Mouse (Mus musculus): ENCODE results near the gene Bhmt. TPM values are rescaled to one million over a fixed set of nuclear protein-coding genes. Genes with fewer than 3 reads are reported as not detected.
"Not testable (repeated sequence)": the region's sequence is repeated elsewhere in the genome, so short reads cannot be mapped to it uniquely, and the experiment has no call there.

The Bhmt gene
- polyA plus RNA-seq, 1 experiment from 2014 or later = 0.14 TPM

DNA sequence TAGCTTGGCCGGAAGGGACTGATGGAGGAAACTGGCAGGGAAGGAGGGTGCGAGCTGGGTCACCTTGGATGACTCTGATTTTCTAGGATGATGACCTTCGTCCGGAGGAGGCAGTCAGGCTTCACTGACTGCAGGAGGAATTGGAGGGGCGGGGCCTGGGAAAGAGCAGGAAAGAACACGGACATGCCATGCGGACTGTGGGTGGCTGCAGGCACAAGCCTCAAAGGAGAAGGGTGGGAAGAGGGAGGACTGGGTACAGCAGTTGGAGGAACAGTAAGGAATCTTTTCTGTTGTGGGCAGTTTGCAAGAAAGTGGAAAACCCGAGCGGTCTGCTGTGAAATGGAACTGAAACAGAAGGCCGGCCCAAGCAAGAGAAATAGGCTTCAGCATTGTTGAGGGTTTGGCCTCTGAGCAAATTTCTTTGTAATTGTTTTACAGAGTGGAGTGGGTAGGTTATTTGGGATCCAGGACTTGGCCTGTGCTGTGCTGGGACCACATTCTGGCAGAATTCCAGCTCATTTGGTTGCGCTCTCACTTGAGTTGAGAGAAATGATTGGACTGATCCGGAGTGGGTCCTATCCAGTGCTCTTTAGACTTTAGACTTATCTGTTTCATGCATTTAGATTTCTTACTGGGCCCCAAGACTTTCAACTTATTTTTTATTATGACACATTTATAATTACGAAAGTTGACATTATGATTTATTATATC, 30.7 kb downstream of the Bhmt start:
- 75% methylated on average over 13 of the region's 13 CpGs for WGBS
- H3K9me3 ChIP-seq (replicated peaks) = no peaks in the 10 kb centered on the region
- ATAC-seq (ENCODE audit: low FRiP score) = no peak

GRCm38 (mm10) chr13:93604698-93605097, 33.1 kb downstream of the Bhmt start:
- no peak for ATAC-seq (ENCODE audit: low FRiP score)
- H3K9me3 ChIP-seq (replicated peaks) = no peaks in the 10 kb centered on the region
- no peaks in the 10 kb centered on the region for H3K27me3 ChIP-seq (replicated peaks)
- H3K9ac ChIP-seq (replicated peaks) = no peak overlapping the region
- no peak overlapping the region for H3K4me3 ChIP-seq (replicated peaks)
- WGBS = 81% methylated on average over 4 of the region's 4 CpGs
- H3K4me1 ChIP-seq = no peaks in the 10 kb centered on the region
- H3K36me3 ChIP-seq = no peaks in the 10 kb centered on the region
- H3K27ac ChIP-seq (replicated peaks) = no peak overlapping the region
- H3K4me2 ChIP-seq = no peak overlapping the region

More for the DNA sequence above, 30.7 kb downstream of the Bhmt start:
- Histone ChIP-seq H3K9ac (replicated peaks) (no peak overlapping the region), H3K27ac (replicated peaks) (no peak overlapping the region), H3K4me3 (replicated peaks) (no peak overlapping the region), H3K4me2 (no peak overlapping the region), H3K27me3 (replicated peaks) (no peaks in the 10 kb centered on the region), H3K4me1 (no peaks in the 10 kb centered on the region), H3K36me3 (no peaks in the 10 kb centered on the region)

GRCm38 (mm10) chr13:93601527-93601926, 36.2 kb downstream of the Bhmt start:
- Histone ChIP-seq H3K9me3 (replicated peaks) (no peaks in the 10 kb centered on the region), H3K27ac (replicated peaks) (no peak overlapping the region), H3K27me3 (replicated peaks) (no peaks in the 10 kb centered on the region), H3K4me1 (no peaks in the 10 kb centered on the region), H3K36me3 (no peaks in the 10 kb centered on the region), H3K4me3 (replicated peaks) (no peak overlapping the region), H3K9ac (replicated peaks) (no peak overlapping the region), H3K4me2 (no peak overlapping the region)
- ATAC-seq (ENCODE audit: low FRiP score) = no peak
- WGBS = 91% methylated on average over 11 of the region's 11 CpGs

DNA sequence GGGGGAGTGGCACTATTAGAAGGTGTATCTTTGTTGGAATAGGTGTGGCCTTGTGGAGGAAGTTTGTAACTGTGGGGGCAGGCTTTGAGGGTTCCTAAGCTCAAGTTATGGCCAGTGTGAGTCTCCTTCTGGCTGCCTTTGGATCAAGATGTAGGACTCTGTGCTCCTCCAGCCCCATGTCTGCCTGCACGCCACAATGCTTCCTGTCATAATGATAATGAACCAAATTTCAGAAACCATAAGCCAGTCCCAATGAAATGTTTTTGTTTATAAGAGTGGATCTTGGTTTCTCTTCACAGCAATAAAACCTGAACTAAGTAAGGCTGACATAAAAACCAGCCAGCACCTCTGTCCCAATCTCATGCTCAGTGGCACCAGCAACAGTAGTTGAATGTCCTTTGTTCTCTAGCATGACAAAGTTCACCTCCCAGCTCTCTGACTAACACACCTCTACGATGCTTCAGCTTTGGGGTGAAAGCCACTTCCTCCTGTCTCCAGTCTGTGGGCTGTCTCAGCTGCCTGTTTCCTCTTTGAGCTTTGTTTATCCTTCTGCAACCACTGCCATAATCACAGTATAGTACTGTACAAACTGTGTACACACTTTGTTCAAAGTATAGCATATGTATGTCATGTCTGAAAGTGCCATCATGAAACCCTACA, 44.6 kb downstream of the Bhmt start:
- no peak overlapping the region for H3K4me2 ChIP-seq
- H3K4me3 ChIP-seq (replicated peaks) = no peak overlapping the region
- H3K4me1 ChIP-seq = no peaks in the 10 kb centered on the region
- no peak for ATAC-seq (ENCODE audit: low FRiP score)
- H3K9ac ChIP-seq (replicated peaks) = no peak overlapping the region
- H3K9me3 ChIP-seq (replicated peaks) = no peaks in the 10 kb centered on the region
- no peaks in the 10 kb centered on the region for H3K27me3 ChIP-seq (replicated peaks)
- no peak overlapping the region for H3K27ac ChIP-seq (replicated peaks)
- no peaks in the 10 kb centered on the region for H3K36me3 ChIP-seq
- 91% methylated on average over 2 of the region's 2 CpGs for WGBS

GRCm38 (mm10) chr13:93582526-93582925, 55.2 kb downstream of the Bhmt start:
- 93% methylated on average over 9 of the region's 9 CpGs for WGBS

GRCm38 (mm10) chr13:93580431-93580830, 57.3 kb downstream of the Bhmt start:
- Histone ChIP-seq H3K27me3 (replicated peaks) (no peaks in the 10 kb centered on the region), H3K9me3 (replicated peaks) (no peaks in the 10 kb centered on the region), H3K4me1 (no peaks in the 10 kb centered on the region), H3K4me2 (no peak overlapping the region), H3K36me3 (no peaks in the 10 kb centered on the region), H3K4me3 (replicated peaks) (no peak overlapping the region), H3K27ac (replicated peaks) (no peak overlapping the region), H3K9ac (replicated peaks) (no peak overlapping the region)
- no peak for ATAC-seq (ENCODE audit: low FRiP score)
- WGBS = 87% methylated on average over 5 of the region's 5 CpGs

More at GRCm38 (mm10) chr13:93582526-93582925, 55.2 kb downstream of the Bhmt start:
- not testable (repeated sequence) for H3K4me1 ChIP-seq; H3K27ac ChIP-seq (replicated peaks); H3K4me2 ChIP-seq; ATAC-seq (ENCODE audit: low FRiP score); H3K9ac ChIP-seq (replicated peaks); H3K4me3 ChIP-seq (replicated peaks); H3K36me3 ChIP-seq; H3K27me3 ChIP-seq (replicated peaks); H3K9me3 ChIP-seq (replicated peaks)

DNA sequence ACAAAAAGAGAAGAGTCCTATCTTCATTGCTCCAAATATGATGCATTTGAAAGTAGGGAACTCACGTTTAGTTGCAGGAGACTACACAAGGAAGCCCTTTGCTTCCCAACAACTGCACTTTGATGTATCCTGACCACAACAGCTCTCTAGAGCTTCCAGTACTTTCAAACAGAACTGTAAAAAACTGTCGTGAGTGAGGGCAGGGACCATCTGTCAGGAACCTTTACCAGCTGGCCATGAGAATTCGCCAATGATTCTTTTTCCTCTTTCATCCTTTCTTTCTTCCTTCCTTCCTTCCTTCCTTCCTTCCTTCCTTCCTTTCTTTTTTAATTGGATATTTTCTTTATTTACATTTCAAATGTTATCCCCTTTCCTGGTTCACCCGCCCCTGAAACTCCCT, 68.1 kb downstream of the Bhmt start:
- Histone ChIP-seq H3K4me2 (no peak overlapping the region), H3K27ac (replicated peaks) (no peak overlapping the region), H3K4me3 (replicated peaks) (no peak overlapping the region), H3K27me3 (replicated peaks) (no peaks in the 10 kb centered on the region), H3K4me1 (no peaks in the 10 kb centered on the region), H3K9me3 (replicated peaks) (no peaks in the 10 kb centered on the region), H3K36me3 (no peaks in the 10 kb centered on the region), H3K9ac (replicated peaks) (no peak overlapping the region)
- WGBS = 78% methylated on average over 4 of the region's 4 CpGs
- no peak for ATAC-seq (ENCODE audit: low FRiP score)

Other genes starting within 250 kb of the Bhmt start
- gene Jmy, start 138.2 kb downstream of the Bhmt start, polyA plus RNA-seq (2015; fragmentation: Nextera tagmentation; extraction: Ambion mirVana) = 6.6 and 7.6 TPM in 2 replicates
- gene Bhmt2, start 36.3 kb upstream of the Bhmt start, polyA plus RNA-seq (2015; fragmentation: Nextera tagmentation; extraction: Ambion mirVana) = 0.17 TPM in 1 of 2 replicates, not detected in the other
- gene Dmgdh, start 36.5 kb upstream of the Bhmt start, polyA plus RNA-seq (2015; fragmentation: Nextera tagmentation; extraction: Ambion mirVana) = 0.18 and 0.28 TPM in 2 replicates
- gene Arsb, start 133.7 kb upstream of the Bhmt start, polyA plus RNA-seq (2015; fragmentation: Nextera tagmentation; extraction: Ambion mirVana) = 8.9 and 10.2 TPM in 2 replicates